Mouse (Mus musculus) megakaryocyte, embryonic 14.5 days (primary cell): ENCODE data around the gene Cers5.

Experiments
- FLI1 ChIP-seq: IDR thresholded peaks from 2 replicates; pipeline ENCODE4 v1.6.1; 2012; ENCODE audit warnings: low read length, inconsistent platforms, mixed read lengths
- GATA1 ChIP-seq: IDR thresholded peaks from 3 replicates; pipeline ENCODE4 v1.6.1; 2012; ENCODE audit warnings: mixed read lengths, low read length, inconsistent platforms, borderline replicate concordance

- no peak for TF ChIP-seq GATA1
- TF ChIP-seq FLI1: no peak
Measured at GRCm38 (mm10) chr15:99705440-99706048, 67.1 kb downstream of the Cers5 start, which contains the start of gene Gm17349.
